Comparison of ENCODE assay signal across 37 mouse cellular contexts in the genomic region with DNA sequence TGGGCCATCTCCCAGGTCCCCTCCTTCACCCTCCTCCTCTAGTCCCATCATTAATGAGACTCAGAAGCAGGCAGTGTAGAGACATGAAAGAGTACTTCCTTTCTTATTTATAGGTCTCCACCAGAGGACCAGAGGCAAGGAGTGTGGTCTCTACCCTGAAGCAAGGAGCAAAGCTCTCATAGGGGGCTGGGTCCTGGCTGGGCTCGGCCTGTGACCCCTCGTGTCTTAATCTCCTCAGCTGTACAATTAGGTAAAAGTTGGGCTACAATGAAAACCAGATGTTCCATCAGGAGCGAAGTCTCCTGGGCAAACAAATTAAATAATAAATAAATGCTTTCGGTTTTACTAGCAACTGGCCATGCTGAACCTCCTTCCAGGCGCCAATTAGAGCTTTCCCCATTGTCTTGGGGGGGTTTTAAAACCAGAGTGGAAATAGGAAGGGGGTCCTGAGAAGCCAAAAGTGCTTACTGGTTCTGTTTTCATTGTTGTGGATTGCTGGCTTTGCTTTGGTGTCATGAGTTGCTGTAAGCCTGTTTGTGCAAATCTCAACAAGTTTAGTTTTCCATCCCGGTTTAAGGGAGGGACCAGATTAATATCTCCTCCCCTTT.
DNase-seq lines count a peak whose midpoint lies in the region; ATAC-seq lines count a peak whose summit lies in the region.
"Had no signal": no experiment of that assay in that cellular context is flagged by ENCODE, and none has a peak within 500 bp of the region (broad histone marks: within the 10 kb centered on the region; RNA-seq: fewer than 3 reads in every experiment).

No protein-coding gene starts in this region.

- peak overlapping the region; percentile 51; the same call in 1 of the 2 replicates for H3K27ac ChIP-seq in embryonic facial prominence, embryonic 10.5 days (replicated peaks)
- no peak overlapping the region for H3K27ac ChIP-seq in limb, embryonic 11.5 days (replicated peaks; ENCODE audit: low read depth, low read length)
- H3K27ac ChIP-seq in liver, embryonic 11.5 days (ENCODE audit: low read depth, low read length), result no peak overlapping the region
- H3K27ac ChIP-seq: embryonic facial prominence, embryonic 12.5 days; forebrain, embryonic 15.5 days; heart, embryonic 10.5 days; heart, embryonic 15.5 days; hindbrain, embryonic 13.5 days; kidney, embryonic 15.5 days; layer of hippocampus, adult 2 months; limb, embryonic 15.5 days; liver, embryonic 14.5 days; midbrain, embryonic 10.5 days; midbrain, embryonic 15.5 days; neural tube, embryonic 15.5 days had no signal

- ATAC-seq in limb, embryonic 11.5 days (ENCODE audit: insufficient number of reproducible peaks, low FRiP score, low TSS enrichment, low read depth), result peak; percentile 88
- no peak for ATAC-seq in liver, embryonic 11.5 days (replicated peaks; ENCODE audit: low FRiP score)
- ATAC-seq: activated CD4-positive, CD25-positive, alpha-beta regulatory T cell, adult 4 months; forebrain, embryonic 15.5 days; midbrain, embryonic 15.5 days had no signal

- no peaks in the 10 kb centered on the region for H3K36me3 ChIP-seq in embryonic facial prominence, embryonic 10.5 days (replicated peaks)
- H3K36me3 ChIP-seq in limb, embryonic 11.5 days (ENCODE audit: control insufficient read depth, insufficient read depth, low read length), result no peaks in the 10 kb centered on the region
- no peaks in the 10 kb centered on the region for H3K36me3 ChIP-seq in liver, embryonic 11.5 days (ENCODE audit: control insufficient read depth, insufficient read depth, low read length)
- H3K36me3 ChIP-seq: embryonic facial prominence, embryonic 12.5 days; forebrain, embryonic 15.5 days; heart, embryonic 10.5 days; heart, embryonic 15.5 days; hindbrain, embryonic 13.5 days; kidney, embryonic 15.5 days; limb, embryonic 15.5 days; midbrain, embryonic 10.5 days; midbrain, embryonic 15.5 days; neural tube, embryonic 15.5 days had no signal

- no peak overlapping the region for H3K4me3 ChIP-seq in embryonic facial prominence, embryonic 10.5 days
- H3K4me3 ChIP-seq in limb, embryonic 11.5 days (ENCODE audit: low read depth, low read length), result no peak overlapping the region
- H3K4me3 ChIP-seq in liver, embryonic 11.5 days (ENCODE audit: low read depth, low read length), result no peak overlapping the region
- H3K4me3 ChIP-seq: embryonic facial prominence, embryonic 12.5 days; forebrain, embryonic 15.5 days; heart, embryonic 10.5 days; heart, embryonic 15.5 days; hindbrain, embryonic 13.5 days; kidney, embryonic 15.5 days; layer of hippocampus, adult 2 months; limb, embryonic 15.5 days; midbrain, embryonic 10.5 days; midbrain, embryonic 15.5 days; neural tube, embryonic 15.5 days had no signal

- DNase-seq in heart, adult 11 months, result peak; percentile 79
- DNase-seq in heart, postnatal 10 days, result no peak
- peak; percentile 62 for DNase-seq in embryonic facial prominence, embryonic 10.5 days (ENCODE audit: low spot score)
- DNase-seq in limb, embryonic 11.5 days (ENCODE audit: low spot score), result peak; percentile 78
- DNase-seq in liver, embryonic 11.5 days (ENCODE audit: low spot score), result no peak
- DNase-seq in layer of hippocampus, postnatal 25 days (ENCODE audit: extremely low spot score in 1 of 2, low spot score in 1 of 2), result no peak
- no peak for DNase-seq in urinary bladder, postnatal 10 days (ENCODE audit: low spot score)
- DNase-seq in cerebellum, postnatal 10 days, result no peak
- DNase-seq: adrenal gland, adult 2 months; adrenal gland, postnatal 36 days; cerebellum, adult 2 months; cerebellum, postnatal 25 days; gastrocnemius, postnatal 10 days; heart, postnatal 36 days; kidney, adult 18-20 months; kidney, postnatal 25 days; layer of hippocampus, postnatal 36 days; lung, adult 2 months; lung, postnatal 10 days; retina, postnatal 1 day; right cerebral cortex, postnatal 25 days; spleen, adult 18-20 months; thymus, postnatal 25 days had no signal

- peaks cover 21% of the 10 kb centered on the region for H3K4me1 ChIP-seq in embryonic facial prominence, embryonic 10.5 days
- H3K4me1 ChIP-seq in limb, embryonic 11.5 days (ENCODE audit: control insufficient read depth, insufficient read depth, low read length), result peaks cover 26% of the 10 kb centered on the region
- no peaks in the 10 kb centered on the region; the same call in 1 of the 2 replicates for H3K4me1 ChIP-seq in liver, embryonic 11.5 days (replicated peaks; ENCODE audit: control insufficient read depth, insufficient read depth, low read length)
- H3K4me1 ChIP-seq: embryonic facial prominence, embryonic 12.5 days; forebrain, embryonic 15.5 days; heart, embryonic 15.5 days; hindbrain, embryonic 13.5 days; kidney, embryonic 15.5 days; midbrain, embryonic 15.5 days; neural tube, embryonic 15.5 days had no signal

- 28% methylated on average over 6 of the region's 6 CpGs for WGBS in embryonic facial prominence, embryonic 10.5 days
- 7% methylated on average over 6 of the region's 6 CpGs for WGBS in limb, embryonic 11.5 days
- WGBS in liver, embryonic 11.5 days, result 63% methylated on average over 6 of the region's 6 CpGs

- H3K27me3 ChIP-seq in embryonic facial prominence, embryonic 10.5 days (replicated peaks; ENCODE audit: low read depth, poor library complexity, severe bottlenecking), result peaks cover 81% of the 10 kb centered on the region
- no peaks in the 10 kb centered on the region for H3K27me3 ChIP-seq in limb, embryonic 11.5 days (ENCODE audit: control insufficient read depth, insufficient read depth, low read length)
- H3K27me3 ChIP-seq in liver, embryonic 11.5 days (replicated peaks; ENCODE audit: control insufficient read depth, insufficient read depth, low read length), result no peaks in the 10 kb centered on the region
- H3K27me3 ChIP-seq: CH12.LX; embryonic facial prominence, embryonic 12.5 days; forebrain, embryonic 15.5 days; heart, embryonic 15.5 days; hindbrain, embryonic 13.5 days; kidney, embryonic 15.5 days; midbrain, embryonic 15.5 days; neural tube, embryonic 15.5 days had no signal

- no peak overlapping the region for H3K4me2 ChIP-seq in limb, embryonic 11.5 days (ENCODE audit: low read depth, severe bottlenecking)
- H3K4me2 ChIP-seq in liver, embryonic 11.5 days, result no peak overlapping the region
- H3K4me2 ChIP-seq: embryonic facial prominence, embryonic 12.5 days; forebrain, embryonic 15.5 days; heart, embryonic 15.5 days; hindbrain, embryonic 13.5 days; kidney, embryonic 15.5 days; limb, embryonic 15.5 days; midbrain, embryonic 15.5 days; neural tube, embryonic 15.5 days had no signal

- H3K9me3 ChIP-seq in embryonic facial prominence, embryonic 10.5 days, result no peaks in the 10 kb centered on the region
- H3K9me3 ChIP-seq in limb, embryonic 11.5 days (ENCODE audit: control insufficient read depth, low read length), result no peaks in the 10 kb centered on the region
- no peaks in the 10 kb centered on the region for H3K9me3 ChIP-seq in liver, embryonic 11.5 days (ENCODE audit: control insufficient read depth, low read length)
- H3K9me3 ChIP-seq: embryonic facial prominence, embryonic 12.5 days; forebrain, embryonic 15.5 days; heart, embryonic 10.5 days; heart, embryonic 15.5 days; hindbrain, embryonic 13.5 days; kidney, embryonic 15.5 days; limb, embryonic 15.5 days; midbrain, embryonic 10.5 days; midbrain, embryonic 15.5 days; neural tube, embryonic 15.5 days had no signal

- H3K9ac ChIP-seq in limb, embryonic 11.5 days (ENCODE audit: low read length), result no peak overlapping the region
- no peak overlapping the region for H3K9ac ChIP-seq in liver, embryonic 11.5 days (ENCODE audit: low read depth, low read length)
- H3K9ac ChIP-seq: embryonic facial prominence, embryonic 12.5 days; forebrain, embryonic 15.5 days; heart, embryonic 15.5 days; hindbrain, embryonic 13.5 days; kidney, embryonic 15.5 days; limb, embryonic 15.5 days; liver, embryonic 14.5 days; midbrain, embryonic 15.5 days; neural tube, embryonic 15.5 days had no signal

- intact Hi-C loops in heart, postnatal 10 days (cut with DNase I), result no loop called here

Comparison
In these comparisons a context has a peak if more than half of its experiments do, and no peak if none do; other contexts are left out.
1. DNase-seq: peak in heart, adult 11 months (single experiment), embryonic facial prominence, embryonic 10.5 days (single experiment) and limb, embryonic 11.5 days (single experiment); none in heart, postnatal 10 days (0 of 2), liver, embryonic 11.5 days (single experiment), layer of hippocampus, postnatal 25 days (0 of 2), urinary bladder, postnatal 10 days (single experiment) and cerebellum, postnatal 10 days (0 of 2).